In genomic region chr17:26849746-26850357, GRCm38 (mm10) we compare ENCODE assay signal across 9 mouse cellular contexts. TPM values are rescaled to one million over a fixed set of nuclear protein-coding genes. Genes with fewer than 3 reads are reported as not detected.
DNase-seq lines count a peak whose midpoint lies in the region; ATAC-seq lines count a peak whose summit lies in the region.
"Had no signal": no experiment of that assay in that cellular context is flagged by ENCODE, and none has a peak within 500 bp of the region (broad histone marks: within the 10 kb centered on the region; RNA-seq: fewer than 3 reads in every experiment).

No protein-coding gene starts in this region.

- no peaks in the 10 kb centered on the region for H3K36me3 ChIP-seq in neural tube, embryonic 11.5 days (ENCODE audit: control insufficient read depth, insufficient read depth, low read length)
- no peaks in the 10 kb centered on the region for H3K36me3 ChIP-seq in heart, embryonic 15.5 days
- H3K36me3 ChIP-seq in limb, embryonic 10.5 days: no peaks in the 10 kb centered on the region
- no peaks in the 10 kb centered on the region for H3K36me3 ChIP-seq in splenic B cell, adult 2 months (ENCODE audit: control insufficient read depth, insufficient read depth, low read length, poor library complexity, severe bottlenecking)

- no peak for ATAC-seq in neural tube, embryonic 11.5 days (ENCODE audit: insufficient read depth, low FRiP score, low TSS enrichment)
- peak; percentile 11; the same call in 1 of the 2 replicates for ATAC-seq in heart, embryonic 15.5 days (replicated peaks; ENCODE audit: insufficient number of reproducible peaks, insufficient read depth, low FRiP score, low read depth)

- under 1% methylated on average over 44 of the region's 44 CpGs for WGBS in neural tube, embryonic 11.5 days
- under 1% methylated on average over 44 of the region's 44 CpGs for WGBS in heart, embryonic 15.5 days
- WGBS in limb, embryonic 10.5 days: under 1% methylated on average over 44 of the region's 44 CpGs

- intact Hi-C loops in left cerebral cortex, postnatal 36 days (cut with DNase I): no loop called here

- H3K27ac ChIP-seq in neural tube, embryonic 11.5 days (ENCODE audit: low read depth, low read length): no peak overlapping the region
- H3K27ac ChIP-seq in heart, embryonic 15.5 days: peak overlapping the region; percentile 96
- no peak overlapping the region for H3K27ac ChIP-seq in limb, embryonic 10.5 days
- H3K27ac ChIP-seq: macrophage had no signal

- no peak overlapping the region for H3K4me2 ChIP-seq in neural tube, embryonic 11.5 days (ENCODE audit: low read depth)
- H3K4me2 ChIP-seq in heart, embryonic 15.5 days: peak overlapping the region; percentile 70

- no peak overlapping the region for H3K9ac ChIP-seq in neural tube, embryonic 11.5 days (ENCODE audit: low read length)
- H3K9ac ChIP-seq in heart, embryonic 15.5 days: peak overlapping the region; percentile 71

- no peaks in the 10 kb centered on the region for H3K9me3 ChIP-seq in neural tube, embryonic 11.5 days (ENCODE audit: control insufficient read depth, low read length)
- no peaks in the 10 kb centered on the region for H3K9me3 ChIP-seq in heart, embryonic 15.5 days (replicated peaks)
- no peaks in the 10 kb centered on the region for H3K9me3 ChIP-seq in limb, embryonic 10.5 days (replicated peaks)

- H3K27me3 ChIP-seq in neural tube, embryonic 11.5 days (ENCODE audit: control insufficient read depth, insufficient read depth, low read length): peaks cover 90% of the 10 kb centered on the region
- H3K27me3 ChIP-seq in heart, embryonic 15.5 days: peaks cover 37% of the 10 kb centered on the region
- peaks cover 98% of the 10 kb centered on the region for H3K27me3 ChIP-seq in limb, embryonic 10.5 days (ENCODE audit: low read depth, poor library complexity, severe bottlenecking)
- no peaks in the 10 kb centered on the region; the same call in 1 of the 2 replicates for H3K27me3 ChIP-seq in splenic B cell, adult 2 months (ENCODE audit: control insufficient read depth, insufficient read depth, low read length, poor library complexity, severe bottlenecking)

- H3K4me1 ChIP-seq in neural tube, embryonic 11.5 days (ENCODE audit: control insufficient read depth, insufficient read depth, low read length): no peaks in the 10 kb centered on the region
- peaks cover 19% of the 10 kb centered on the region for H3K4me1 ChIP-seq in heart, embryonic 15.5 days (replicated peaks)
- H3K4me1 ChIP-seq in limb, embryonic 10.5 days: peaks cover 15% of the 10 kb centered on the region

- peak overlapping the region; percentile 1; the same call in 1 of the 2 replicates for H3K4me3 ChIP-seq in neural tube, embryonic 11.5 days (ENCODE audit: low read depth, low read length)
- peak overlapping the region; percentile 52 for H3K4me3 ChIP-seq in heart, embryonic 15.5 days
- peak overlapping the region; percentile 35 for H3K4me3 ChIP-seq in limb, embryonic 10.5 days

- no peak for DNase-seq in neural tube, embryonic 11.5 days (ENCODE audit: low spot score)
- no peak for DNase-seq in neural tube, embryonic 10.5 days (ENCODE audit: extremely low spot score, low spot score)
- peak; percentile 64 for DNase-seq in limb, embryonic 10.5 days (ENCODE audit: low spot score)
- peak; percentile 45 for DNase-seq in splenic B cell, adult 2 months (ENCODE audit: low read depth, low spot score)
- DNase-seq in left cerebral cortex, postnatal 36 days (ENCODE audit: low spot score in 2 of 2): no peak
- no peak for DNase-seq in layer of hippocampus, adult 11-12 months (ENCODE audit: low spot score)
- DNase-seq in right cerebral cortex, postnatal 25 days: no peak

RNA-seq across cellular contexts. Expression of gene Nkx2-5, which starts 5.0 kb away (rescaled TPM):
- 0.15 TPM in 1 of 2 replicates, not detected in the other for polyA plus RNA-seq in neural tube, embryonic 11.5 days (2014; fragmentation: Nextera tagmentation; extraction: Ambion mirVana)
- polyA plus RNA-seq in heart, embryonic 15.5 days (2015; fragmentation: Nextera tagmentation; extraction: Ambion mirVana): 131 and 147 TPM in 2 replicates
- 0.10 and 0.14 TPM in 2 replicates for polyA plus RNA-seq in limb, embryonic 10.5 days (2016; fragmentation: Nextera tagmentation; extraction: Ambion mirVana)
- total RNA-seq in left cerebral cortex, postnatal 36 days (2021): not detected
- polyA plus RNA-seq: macrophage had no signal

Comparison
In these comparisons a context has a peak if more than half of its experiments do, and no peak if none do; other contexts are left out.
1. DNase-seq: peak in limb, embryonic 10.5 days (single experiment) and splenic B cell, adult 2 months (single experiment); none in neural tube, embryonic 11.5 days (single experiment), neural tube, embryonic 10.5 days (single experiment), left cerebral cortex, postnatal 36 days (0 of 2), layer of hippocampus, adult 11-12 months (single experiment) and right cerebral cortex, postnatal 25 days (single experiment).
2. H3K4me3 ChIP-seq: peak in every context shown above with its lines; median percentile 52 in heart, embryonic 15.5 days; 35 in limb, embryonic 10.5 days; 1 in neural tube, embryonic 11.5 days.
3. RNA of gene Nkx2-5, which starts 5.0 kb away (polyA plus RNA-seq): 131 to 147 TPM in heart, embryonic 15.5 days; 0.10 to 0.14 TPM in limb, embryonic 10.5 days and 0.15 TPM in neural tube, embryonic 11.5 days; every median in the first group is over 100 times any median in the second.